Mouse (Mus musculus) testis, adult 2 months (tissue): ENCODE measurements around the gene H2-Ob.

ENCODE experiments used
- CTCF ChIP-seq: fragments of 200-500 bp; IDR thresholded peaks from 2 replicates; pipeline ENCODE4 v1.5.1; 2012; ENCODE audit warnings: low read depth, mild to moderate bottlenecking, inconsistent platforms, low read length, moderate library complexity; ENCODE audit not compliant: control insufficient read depth, insufficient read depth, insufficient replicate concordance
- POLR2A ChIP-seq: fragments of 200-500 bp; IDR thresholded peaks from 2 replicates; pipeline ENCODE4 v1.6.1; 2012; ENCODE audit warnings: low read depth, mild to moderate bottlenecking, inconsistent platforms, low read length, moderate library complexity; ENCODE audit not compliant: control insufficient read depth

DNA sequence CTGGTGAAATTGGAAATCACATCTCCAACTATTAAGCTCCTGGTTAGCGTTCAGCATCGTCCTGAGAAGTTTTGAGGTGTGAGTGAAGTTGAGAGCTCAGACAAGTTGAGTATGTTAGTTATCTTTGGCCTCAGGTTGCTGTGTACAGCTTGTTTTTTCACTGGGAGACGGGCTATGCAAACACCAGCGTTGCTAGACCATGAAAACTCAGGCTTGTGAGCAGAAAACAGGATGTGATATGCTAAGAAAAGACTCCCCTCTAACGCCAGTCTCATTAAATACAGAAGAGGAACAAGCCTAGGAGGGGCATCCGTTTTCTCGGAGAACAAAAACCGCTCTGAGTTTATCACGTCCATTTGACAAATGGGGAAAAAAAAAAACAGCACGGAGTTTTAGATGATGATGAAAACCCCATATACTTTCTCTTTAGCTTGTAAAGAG lies 918 bp downstream of the H2-Ob start:
- no peak for TF ChIP-seq CTCF
- TF ChIP-seq POLR2A: no peak
